Mouse (Mus musculus) v-Abl transformed pro-B cells (cell line): ENCODE data around the gene Prr15.

Experiments
- in situ Hi-C, 2 experiments: fragments of 400-800 bp; cut with MboI; formaldehyde crosslinking; loops; one replicate each; pipeline ENCODE4 v1.15.1; 2025; ENCODE audit not compliant: unreplicated experiment in 2 of 2

Prr15 gene

GRCm38 (mm10) chr6:54325246-54325885 lies at the start of gene Prr15:
Gene Prr15 (plus strand): TSS chr6:54325835.
- in situ Hi-C loops, result no loop called here

- in situ Hi-C loops, result no loop called here
These were observed 48.4 kb upstream of the Prr15 start for GRCm38 (mm10) chr6:54277234-54277633.

- in situ Hi-C loops, result no loop called here
These were observed 47.8 kb upstream of the Prr15 start for GRCm38 (mm10) chr6:54277828-54278227.

GRCm38 (mm10) chr6:54278613-54279012 lies 47.0 kb upstream of the Prr15 start:
- in situ Hi-C loops, result no loop called here

- in situ Hi-C loops, result no loop called here
These were observed 46.2 kb upstream of the Prr15 start for GRCm38 (mm10) chr6:54279391-54279790.

GRCm38 (mm10) chr6:54280248-54280647 lies 45.4 kb upstream of the Prr15 start:
- in situ Hi-C loops, result no loop called here

GRCm38 (mm10) chr6:54283299-54283698 lies 42.3 kb upstream of the Prr15 start:
- in situ Hi-C loops, result no loop called here

- in situ Hi-C loops, result no loop called here
These were observed 41.4 kb upstream of the Prr15 start for GRCm38 (mm10) chr6:54284167-54284711.

GRCm38 (mm10) chr6:54286813-54287212 lies 38.8 kb upstream of the Prr15 start:
- in situ Hi-C loops, result no loop called here

GRCm38 (mm10) chr6:54289774-54290500 lies 35.7 kb upstream of the Prr15 start:
- in situ Hi-C loops, result no loop called here

GRCm38 (mm10) chr6:54297231-54297630 lies 28.4 kb upstream of the Prr15 start:
- in situ Hi-C loops, result no loop called here

GRCm38 (mm10) chr6:54299417-54299816 lies 26.2 kb upstream of the Prr15 start:
- in situ Hi-C loops, result no loop called here

- in situ Hi-C loops, result no loop called here
These were observed 19.9 kb upstream of the Prr15 start for GRCm38 (mm10) chr6:54305777-54306176.

- in situ Hi-C loops, result no loop called here
These were observed 12.6 kb upstream of the Prr15 start for GRCm38 (mm10) chr6:54313071-54313470.

GRCm38 (mm10) chr6:54318618-54319017 lies 7.0 kb upstream of the Prr15 start:
- in situ Hi-C loops, result no loop called here

- in situ Hi-C loops, result no loop called here
These were observed 6.4 kb upstream of the Prr15 start for GRCm38 (mm10) chr6:54319198-54319597.

- in situ Hi-C loops, result no loop called here
These were observed 5.4 kb upstream of the Prr15 start for GRCm38 (mm10) chr6:54320236-54320635.

- in situ Hi-C loops, result no loop called here
These were observed 1.3 kb downstream of the Prr15 start for GRCm38 (mm10) chr6:54326671-54327625.

- in situ Hi-C loops, result no loop called here
These were observed 2.0 kb downstream of the Prr15 start for GRCm38 (mm10) chr6:54327626-54328003.

- in situ Hi-C loops, result no loop called here
These were observed 3.1 kb downstream of the Prr15 start for GRCm38 (mm10) chr6:54328783-54329182.

GRCm38 (mm10) chr6:54329598-54329997 lies 4.0 kb downstream of the Prr15 start:
- in situ Hi-C loops, result no loop called here
